Mouse (Mus musculus): ENCODE data around the gene Selenoo. TPM values are rescaled to one million over a fixed set of nuclear protein-coding genes. Genes with fewer than 3 reads are reported as not detected.

Selenoo gene
- polyA plus RNA-seq, 1 experiment from 2014 or later: 16.2 TPM

GRCm38 (mm10) chr15:89110147-89110546, 21.3 kb downstream of the Selenoo start:
- no peaks in the 10 kb centered on the region for H3K4me1 ChIP-seq
- H3K9me3 ChIP-seq (replicated peaks): no peaks in the 10 kb centered on the region
- no peak overlapping the region for H3K4me3 ChIP-seq
- DNase-seq (ENCODE audit: low spot score): no peak
- H3K36me3 ChIP-seq: peaks cover 99% of the 10 kb centered on the region
- H3K27me3 ChIP-seq (ENCODE audit: low read depth, poor library complexity, severe bottlenecking): no peaks in the 10 kb centered on the region
- 89% methylated on average over 9 of the region's 9 CpGs for WGBS
- H3K27ac ChIP-seq (replicated peaks): no peak overlapping the region

- Histone ChIP-seq H3K36me3 (peaks cover 79% of the 10 kb centered on the region), H3K9me3 (replicated peaks) (no peaks in the 10 kb centered on the region), H3K27me3 (ENCODE audit: low read depth, poor library complexity, severe bottlenecking) (no peaks in the 10 kb centered on the region), H3K27ac (replicated peaks) (no peak overlapping the region), H3K4me1 (peaks cover 33% of the 10 kb centered on the region), H3K4me3 (no peak overlapping the region)
- no peak for DNase-seq (ENCODE audit: low spot score)
These were observed 29.1 kb downstream of the Selenoo start for GRCm38 (mm10) chr15:89118007-89118406.

GRCm38 (mm10) chr15:89122649-89123366, 33.9 kb downstream of the Selenoo start, which contains the start of gene Tubgcp6:
TSS of gene Tubgcp6 (minus strand) at chr15:89123112.
- DNase-seq (ENCODE audit: low spot score): peak; percentile 93
- WGBS: under 1% methylated on average over 47 of the region's 47 CpGs
- H3K4me3 ChIP-seq: peak within 1 kb of the TSS; percentile 94

GRCm38 (mm10) chr15:89123595-89123994, 34.7 kb downstream of the Selenoo start:
- Histone ChIP-seq H3K36me3 (peaks cover 40% of the 10 kb centered on the region), H3K27me3 (ENCODE audit: low read depth, poor library complexity, severe bottlenecking) (no peaks in the 10 kb centered on the region), H3K4me1 (peaks cover 59% of the 10 kb centered on the region), H3K27ac (replicated peaks) (peak overlapping the region; percentile 87), H3K4me3 (peak overlapping the region; percentile 94), H3K9me3 (replicated peaks) (no peaks in the 10 kb centered on the region)
- DNase-seq (ENCODE audit: low spot score): peak; percentile 35
- WGBS: 38% methylated on average over 11 of the region's 11 CpGs

More at GRCm38 (mm10) chr15:89122649-89123366, 33.9 kb downstream of the Selenoo start, which contains the start of gene Tubgcp6:
- Histone ChIP-seq H3K27me3 (ENCODE audit: low read depth, poor library complexity, severe bottlenecking) (no peaks in the 10 kb centered on the region), H3K27ac (replicated peaks) (peak within 1 kb of the TSS; percentile 87), H3K36me3 (peaks cover 48% of the 10 kb centered on the region), H3K9me3 (replicated peaks) (no peaks in the 10 kb centered on the region), H3K4me1 (peaks cover 54% of the 10 kb centered on the region)

GRCm38 (mm10) chr15:89124312-89124711, 35.4 kb downstream of the Selenoo start:
- no peak for DNase-seq (ENCODE audit: low spot score)
- Histone ChIP-seq H3K9me3 (replicated peaks) (no peaks in the 10 kb centered on the region), H3K4me3 (no peak overlapping the region; the same call in 1 of the 2 replicates), H3K27ac (replicated peaks) (no peak overlapping the region), H3K27me3 (ENCODE audit: low read depth, poor library complexity, severe bottlenecking) (no peaks in the 10 kb centered on the region), H3K36me3 (peaks cover 33% of the 10 kb centered on the region), H3K4me1 (peaks cover 65% of the 10 kb centered on the region)
- 95% methylated on average over 3 of the region's 3 CpGs for WGBS

GRCm38 (mm10) chr15:89125351-89125750, 36.5 kb downstream of the Selenoo start:
- H3K9me3 ChIP-seq (replicated peaks): no peaks in the 10 kb centered on the region
- H3K27me3 ChIP-seq (ENCODE audit: low read depth, poor library complexity, severe bottlenecking): no peaks in the 10 kb centered on the region
- peaks cover 31% of the 10 kb centered on the region for H3K36me3 ChIP-seq
- peaks cover 55% of the 10 kb centered on the region for H3K4me1 ChIP-seq
- no peak overlapping the region for H3K4me3 ChIP-seq
- no peak overlapping the region for H3K27ac ChIP-seq (replicated peaks)
- no peak for DNase-seq (ENCODE audit: low spot score)
- WGBS: 92% methylated on average over 9 of the region's 9 CpGs

- Histone ChIP-seq H3K4me1 (peaks cover 42% of the 10 kb centered on the region), H3K4me3 (no peak overlapping the region), H3K9me3 (replicated peaks) (no peaks in the 10 kb centered on the region), H3K27me3 (ENCODE audit: low read depth, poor library complexity, severe bottlenecking) (no peaks in the 10 kb centered on the region), H3K27ac (replicated peaks) (no peak overlapping the region), H3K36me3 (peaks cover 38% of the 10 kb centered on the region)
- no peak for DNase-seq (ENCODE audit: low spot score)
- 88% methylated on average over 8 of the region's 8 CpGs for WGBS
These were observed 37.7 kb downstream of the Selenoo start for GRCm38 (mm10) chr15:89126622-89127021.

- H3K4me3 ChIP-seq: peak overlapping the region; percentile 59
- DNase-seq (ENCODE audit: low spot score): no peak
These were observed 38.6 kb downstream of the Selenoo start for GRCm38 (mm10) chr15:89127364-89127940.

GRCm38 (mm10) chr15:89128382-89129350, 39.8 kb downstream of the Selenoo start, which contains the start of gene Hdac10:
TSS of gene Hdac10 (minus strand) at chr15:89128700.
- peak; percentile 86 for DNase-seq (ENCODE audit: low spot score)
- H3K4me1 ChIP-seq: peaks cover 25% of the 10 kb centered on the region
- 2% methylated on average over 36 of the region's 36 CpGs for WGBS
- H3K27ac ChIP-seq (replicated peaks): peak within 1 kb of the TSS; percentile 84
- no peaks in the 10 kb centered on the region for H3K9me3 ChIP-seq (replicated peaks)
- peaks cover 56% of the 10 kb centered on the region for H3K36me3 ChIP-seq
- no peaks in the 10 kb centered on the region for H3K27me3 ChIP-seq (ENCODE audit: low read depth, poor library complexity, severe bottlenecking)
- H3K4me3 ChIP-seq: peak within 1 kb of the TSS; percentile 59

More at GRCm38 (mm10) chr15:89127364-89127940, 38.6 kb downstream of the Selenoo start:
- peaks cover 34% of the 10 kb centered on the region for H3K4me1 ChIP-seq
- no peaks in the 10 kb centered on the region for H3K9me3 ChIP-seq (replicated peaks)
- peaks cover 46% of the 10 kb centered on the region for H3K36me3 ChIP-seq
- no peak overlapping the region; the same call in 1 of the 2 replicates for H3K27ac ChIP-seq (replicated peaks)
- H3K27me3 ChIP-seq (ENCODE audit: low read depth, poor library complexity, severe bottlenecking): no peaks in the 10 kb centered on the region
- 92% methylated on average over 8 of the region's 8 CpGs for WGBS

- Histone ChIP-seq H3K27ac (replicated peaks) (no peak overlapping the region), H3K9me3 (replicated peaks) (no peaks in the 10 kb centered on the region), H3K27me3 (ENCODE audit: low read depth, poor library complexity, severe bottlenecking) (no peaks in the 10 kb centered on the region), H3K4me1 (peaks cover 19% of the 10 kb centered on the region), H3K36me3 (peaks cover 53% of the 10 kb centered on the region), H3K4me3 (no peak overlapping the region)
- no peak for DNase-seq (ENCODE audit: low spot score)
These were observed 41.4 kb downstream of the Selenoo start for GRCm38 (mm10) chr15:89130245-89130644.

- no peak overlapping the region for H3K4me3 ChIP-seq
- H3K4me1 ChIP-seq: peaks cover 19% of the 10 kb centered on the region
- no peaks in the 10 kb centered on the region for H3K9me3 ChIP-seq (replicated peaks)
- 86% methylated on average over 3 of the region's 3 CpGs for WGBS
- H3K27ac ChIP-seq (replicated peaks): no peak overlapping the region
- DNase-seq (ENCODE audit: low spot score): no peak
- H3K27me3 ChIP-seq (ENCODE audit: low read depth, poor library complexity, severe bottlenecking): no peaks in the 10 kb centered on the region
- peaks cover 56% of the 10 kb centered on the region for H3K36me3 ChIP-seq
These were observed 42.4 kb downstream of the Selenoo start for GRCm38 (mm10) chr15:89131316-89131715.

GRCm38 (mm10) chr15:89136461-89137155, 47.7 kb downstream of the Selenoo start:
- DNase-seq (ENCODE audit: low spot score): no peak
- WGBS: 94% methylated on average over 5 of the region's 5 CpGs

More at GRCm38 (mm10) chr15:89136461-89137155, 47.7 kb downstream of the Selenoo start:
- H3K27ac ChIP-seq (replicated peaks): no peak overlapping the region
- no peaks in the 10 kb centered on the region for H3K9me3 ChIP-seq (replicated peaks)
- no peak overlapping the region for H3K4me3 ChIP-seq
- H3K27me3 ChIP-seq (ENCODE audit: low read depth, poor library complexity, severe bottlenecking): peaks cover 23% of the 10 kb centered on the region
- peaks cover 44% of the 10 kb centered on the region for H3K4me1 ChIP-seq
- peaks cover 35% of the 10 kb centered on the region for H3K36me3 ChIP-seq
